24 mouse cellular contexts compared by ENCODE assay signal in the genomic region with DNA sequence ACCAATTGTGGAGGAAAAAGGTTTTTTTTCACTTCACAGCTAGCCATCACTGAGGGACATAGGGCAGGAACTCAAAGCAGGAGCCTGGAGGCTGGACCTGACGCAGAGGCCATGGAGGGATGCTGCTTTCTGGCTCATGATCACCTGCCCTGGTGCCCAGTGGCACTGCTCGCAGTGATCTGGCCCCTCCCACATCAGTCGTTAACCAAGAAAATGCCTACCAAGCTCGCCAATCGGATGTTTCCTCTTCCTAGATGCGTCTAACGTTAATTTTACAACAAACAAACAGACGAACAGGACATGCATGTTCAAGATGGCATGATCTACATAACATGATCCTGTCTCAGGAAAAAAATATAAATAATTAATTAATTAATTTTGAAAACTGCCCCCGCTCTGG.
"Had no signal": no experiment of that assay in that cellular context is flagged by ENCODE, and none has a peak within 500 bp of the region (broad histone marks: within the 10 kb centered on the region; RNA-seq: fewer than 3 reads in every experiment).

No protein-coding gene starts in this region.

- H3K27ac ChIP-seq: kidney, embryonic 15.5 days; limb, embryonic 12.5 days; limb, embryonic 15.5 days; liver, embryonic 12.5 days; liver, embryonic 15.5 days; lung, embryonic 15.5 days; neural tube, embryonic 12.5 days; neural tube, embryonic 15.5 days; stomach, postnatal 0 days had no signal

- H3K9ac ChIP-seq: kidney, embryonic 15.5 days; limb, embryonic 12.5 days; limb, embryonic 15.5 days; liver, embryonic 12.5 days; liver, embryonic 15.5 days; lung, embryonic 15.5 days; neural tube, embryonic 12.5 days; neural tube, embryonic 15.5 days had no signal

- H3K36me3 ChIP-seq: kidney, embryonic 15.5 days; limb, embryonic 12.5 days; limb, embryonic 15.5 days; liver, embryonic 12.5 days; liver, embryonic 15.5 days; lung, embryonic 15.5 days; neural tube, embryonic 12.5 days; neural tube, embryonic 15.5 days had no signal

- ATAC-seq: liver, embryonic 12.5 days had no signal

- H3K4me1 ChIP-seq: limb, embryonic 12.5 days; limb, embryonic 15.5 days; liver, embryonic 12.5 days; liver, embryonic 15.5 days; neural tube, embryonic 12.5 days; neural tube, embryonic 15.5 days had no signal

- H3K9me3 ChIP-seq: kidney, embryonic 15.5 days; limb, embryonic 12.5 days; limb, embryonic 15.5 days; liver, embryonic 12.5 days; liver, embryonic 15.5 days; lung, embryonic 15.5 days; megakaryocyte, embryonic 14.5 days; neural tube, embryonic 12.5 days; neural tube, embryonic 15.5 days had no signal

- DNase-seq: kidney, postnatal 10 days; kidney, postnatal 36 days; layer of hippocampus, postnatal 36 days; left cerebral cortex, postnatal 4 days; lung, adult 18-20 months; lung, postnatal 10 days; lung, postnatal 36 days; midbrain, embryonic 14.5 days; right cerebral cortex, adult 18-20 months; right cerebral cortex, postnatal 14 days; right cerebral cortex, postnatal 4 days; thymus, adult 18-20 months; thymus, postnatal 36 days had no signal

- H3K27me3 ChIP-seq: kidney, embryonic 15.5 days; limb, embryonic 12.5 days; limb, embryonic 15.5 days; liver, embryonic 12.5 days; lung, embryonic 15.5 days; neural tube, embryonic 12.5 days; neural tube, embryonic 15.5 days had no signal

- H3K4me2 ChIP-seq: kidney, embryonic 15.5 days; limb, embryonic 12.5 days; limb, embryonic 15.5 days; liver, embryonic 12.5 days; liver, embryonic 15.5 days; lung, embryonic 15.5 days; midbrain, embryonic 11.5 days; neural tube, embryonic 12.5 days; neural tube, embryonic 15.5 days had no signal

- H3K4me3 ChIP-seq: kidney, embryonic 15.5 days; limb, embryonic 12.5 days; limb, embryonic 15.5 days; liver, embryonic 12.5 days; liver, embryonic 15.5 days; lung, embryonic 15.5 days; megakaryocyte, embryonic 14.5 days; neural tube, embryonic 12.5 days; neural tube, embryonic 15.5 days had no signal
